Mouse (Mus musculus) myocyte (in vitro differentiated cells): Measurements from ENCODE around the gene Sox6.
"Not testable (repeated sequence)": the region's sequence is repeated elsewhere in the genome, so short reads cannot be mapped to it uniquely, and the experiment has no call there.

ENCODE experiments used
- CEBPB ChIP-seq: IDR thresholded peaks from 2 replicates; pipeline ENCODE4 v1.6.1; 2011; ENCODE audit warnings: mild to moderate bottlenecking, moderate library complexity; ENCODE audit not compliant: poor library complexity, insufficient read depth, severe bottlenecking
- E2F4 ChIP-seq: IDR thresholded peaks from one replicate; pipeline ENCODE4 v1.6.1; 2011; ENCODE audit warnings: mild to moderate bottlenecking, control low read depth, moderate library complexity; ENCODE audit not compliant: insufficient read depth
- MAX ChIP-seq: IDR thresholded peaks from one replicate; pipeline ENCODE4 v1.6.1; 2011; ENCODE audit warnings: low read depth, mild to moderate bottlenecking, control low read depth
- MYOD1 ChIP-seq, 3 experiments: IDR thresholded peaks; one replicate each; pipeline ENCODE4 v1.6.1; 2011; ENCODE audit warnings: control low read depth in 2 of 3, low read depth in 2 of 3, mild to moderate bottlenecking in 2 of 3, moderate library complexity in 1 of 3; ENCODE audit not compliant: insufficient read length in 2 of 3, control insufficient read depth in 1 of 3
- MYOG ChIP-seq, 3 experiments: IDR thresholded peaks; one replicate each; pipeline ENCODE4 v1.6.1; 2011; ENCODE audit warnings: control low read depth in 2 of 3, low read depth in 2 of 3, mild to moderate bottlenecking in 2 of 3; ENCODE audit not compliant: insufficient read length in 2 of 3, control insufficient read depth in 1 of 3, insufficient read depth in 1 of 3
- POLR2A ChIP-seq: IDR thresholded peaks from one replicate; pipeline ENCODE4 v1.6.1; 2011; ENCODE audit warnings: low read depth, mild to moderate bottlenecking, control low read depth, moderate library complexity; ENCODE audit not compliant: insufficient read length
- POLR2AphosphoS2 ChIP-seq: IDR thresholded peaks from one replicate; pipeline ENCODE4 v1.6.1; 2011; ENCODE audit warnings: low read depth, control low read depth; ENCODE audit not compliant: insufficient read length
- REST ChIP-seq: IDR thresholded peaks from one replicate; pipeline ENCODE4 v1.6.1; 2011; ENCODE audit warnings: mild to moderate bottlenecking, control low read depth, moderate library complexity; ENCODE audit not compliant: insufficient read depth, insufficient read length
- SRF ChIP-seq: IDR thresholded peaks from one replicate; pipeline ENCODE4 v1.6.1; 2011; ENCODE audit warnings: low read depth; ENCODE audit not compliant: control insufficient read depth, insufficient read length
- TCF12 ChIP-seq: IDR thresholded peaks from one replicate; pipeline ENCODE4 v1.6.1; 2011; ENCODE audit warnings: mild to moderate bottlenecking, control low read depth; ENCODE audit not compliant: poor library complexity, insufficient read depth, severe bottlenecking
- TCF3 ChIP-seq: IDR thresholded peaks from one replicate; pipeline ENCODE4 v1.6.1; 2011; ENCODE audit warnings: low read depth, control low read depth; ENCODE audit not compliant: insufficient read length
- USF1 ChIP-seq: IDR thresholded peaks from one replicate; pipeline ENCODE4 v1.6.1; 2011; ENCODE audit warnings: low read depth, mild to moderate bottlenecking, control low read depth, moderate library complexity

DNA sequence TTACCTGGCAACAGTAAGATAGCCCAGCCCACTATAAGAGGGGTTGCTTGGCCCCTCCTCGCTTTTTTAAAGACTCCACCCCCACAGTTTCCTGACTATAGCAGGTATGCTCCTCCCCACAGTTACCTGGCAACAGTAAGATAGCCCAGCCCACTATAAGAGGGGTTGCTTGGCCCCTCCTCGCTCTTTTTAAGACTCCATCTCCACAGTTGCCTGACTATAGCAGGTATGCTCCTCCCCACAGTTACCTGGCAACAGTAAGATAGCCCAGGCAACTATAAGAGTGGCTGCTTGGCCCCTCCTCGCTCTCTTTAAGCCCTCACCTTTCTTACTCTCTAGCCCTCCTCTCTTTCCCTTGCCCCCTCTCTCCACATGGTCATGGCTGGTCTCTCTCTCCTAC is 432.5 kb downstream of the Sox6 start:
- TF ChIP-seq E2F4; CEBPB; POLR2A; REST; TCF12; MYOD1 (IDR thresholded peaks at IDR 0.05; ENCODE audit: control insufficient read depth in 1 of 3, insufficient read length in 2 of 3, low read depth in 2 of 3); MAX; POLR2AphosphoS2; TCF3; USF1; SRF; MYOG (IDR thresholded peaks at IDR 0.05; ENCODE audit: control insufficient read depth in 1 of 3, insufficient read depth in 1 of 3, insufficient read length in 2 of 3, low read depth in 2 of 3): not testable (repeated sequence)
